Mouse (Mus musculus) lung, postnatal 0 days (tissue): ENCODE measurements at regions not wholly inside any gene's neighbourhood (a gene's known extent, or its start where the extent isn't known, plus 50 kb on each side); places are given as distances from the start of the nearest gene placed in this dataset.

ENCODE experiments used
- CTCF ChIP-seq: IDR thresholded peaks from 2 replicates; pipeline ENCODE4 v1.5.1; 2016; ENCODE audit warnings: antibody characterized with exemption, mild to moderate bottlenecking
- EP300 ChIP-seq: IDR thresholded peaks from 2 replicates; pipeline ENCODE4 v1.6.1; 2016; ENCODE audit warnings: antibody characterized with exemption, mild to moderate bottlenecking, control low read depth

- TF ChIP-seq CTCF (no peak), EP300 (no peak)
These were observed 230.5 kb downstream of the Gm45692 start for GRCm38 (mm10) chr8:26349854-26350253.
